Mouse (Mus musculus) embryo, embryonic 9.5 days (tissue): ENCODE results near the gene Luc7l3.
A peak's percentile ranks its signal among the peaks of the same experiment; 100 is the strongest.

ENCODE experiments used
- DNase-seq: peaks from one replicate; pipeline ENCODE4 v3.0.0-alpha.2; 2017; ENCODE audit errors: extremely low spot score

Gene Luc7l3

GRCm38 (mm10) chr11:94321931-94322400, at the start of gene Luc7l3:
Luc7l3 (minus strand) TSS chr11:94321988.
- peak; percentile 94 for DNase-seq

GRCm38 (mm10) chr11:94370809-94371208, 49.0 kb upstream of the Luc7l3 start:
- no peak for DNase-seq

- no peak for DNase-seq
Measured at GRCm38 (mm10) chr11:94369981-94370380, 48.2 kb upstream of the Luc7l3 start.

GRCm38 (mm10) chr11:94365340-94365739, 43.6 kb upstream of the Luc7l3 start:
- DNase-seq: no peak

GRCm38 (mm10) chr11:94363690-94364089, 41.9 kb upstream of the Luc7l3 start:
- no peak for DNase-seq

GRCm38 (mm10) chr11:94362101-94362500, 40.3 kb upstream of the Luc7l3 start:
- DNase-seq: no peak

GRCm38 (mm10) chr11:94361166-94361870, 39.5 kb upstream of the Luc7l3 start:
- DNase-seq: no peak

- no peak for DNase-seq
Measured at GRCm38 (mm10) chr11:94359168-94359567, 37.4 kb upstream of the Luc7l3 start.

- no peak for DNase-seq
Measured at GRCm38 (mm10) chr11:94355521-94356217, 33.9 kb upstream of the Luc7l3 start.

GRCm38 (mm10) chr11:94351094-94351493, 29.3 kb upstream of the Luc7l3 start:
- DNase-seq: no peak

GRCm38 (mm10) chr11:94350337-94350736, 28.5 kb upstream of the Luc7l3 start:
- DNase-seq: no peak

GRCm38 (mm10) chr11:94349839-94350238, 28.1 kb upstream of the Luc7l3 start:
- DNase-seq: no peak

- DNase-seq: no peak
Measured at GRCm38 (mm10) chr11:94347063-94347575, 25.3 kb upstream of the Luc7l3 start.

GRCm38 (mm10) chr11:94346611-94347010, 24.8 kb upstream of the Luc7l3 start:
- no peak for DNase-seq

- no peak for DNase-seq
Measured at GRCm38 (mm10) chr11:94345926-94346325, 24.1 kb upstream of the Luc7l3 start.

- no peak for DNase-seq
Measured at GRCm38 (mm10) chr11:94344470-94344869, 22.7 kb upstream of the Luc7l3 start.

GRCm38 (mm10) chr11:94343955-94344358, 22.2 kb upstream of the Luc7l3 start:
- no peak for DNase-seq

- DNase-seq: peak; percentile 45
Measured at GRCm38 (mm10) chr11:94342114-94342905, 20.5 kb upstream of the Luc7l3 start.

- DNase-seq: no peak
Measured at GRCm38 (mm10) chr11:94340948-94341933, 19.5 kb upstream of the Luc7l3 start.

- DNase-seq: peak; percentile 70
Measured at GRCm38 (mm10) chr11:94339732-94340585, 18.2 kb upstream of the Luc7l3 start.
